Mouse (Mus musculus) telencephalon, adult 2 months (tissue): ENCODE measurements around the gene Rtkn.

Source experiments
- DNase-seq: peaks from one replicate; pipeline ENCODE4 v3.0.0-alpha.2; 2011; ENCODE audit warnings: low read depth, low spot score

The Rtkn gene

DNA sequence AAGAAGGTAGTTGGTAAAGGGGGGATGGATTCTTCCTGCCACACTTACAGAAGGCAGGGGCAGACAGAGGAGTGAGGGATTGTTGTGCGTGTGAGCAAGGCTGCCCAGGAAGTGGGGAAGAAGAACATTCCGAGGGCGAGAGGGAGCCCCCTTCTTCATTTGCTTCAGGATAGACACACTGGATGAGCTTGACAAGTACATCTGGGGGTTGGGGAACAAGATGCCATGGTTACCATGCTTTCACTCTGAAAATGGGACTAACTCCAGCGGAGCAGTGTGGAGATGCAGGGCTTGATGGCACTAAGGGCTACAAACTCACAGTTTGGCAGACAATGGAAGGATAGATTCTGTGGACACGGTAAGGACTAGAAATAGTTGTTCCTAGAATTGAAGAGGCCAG lies 35.8 kb downstream of the Rtkn start:
- no peak for DNase-seq

GRCm38 (mm10) chr6:83172240-83172920 lies 37.1 kb downstream of the Rtkn start:
- DNase-seq: peak; percentile 84

GRCm38 (mm10) chr6:83175996-83176395 lies 40.7 kb downstream of the Rtkn start:
- no peak for DNase-seq

- peak; percentile 89 for DNase-seq
Measured at GRCm38 (mm10) chr6:83179390-83180117, 44.3 kb downstream of the Rtkn start.

DNA sequence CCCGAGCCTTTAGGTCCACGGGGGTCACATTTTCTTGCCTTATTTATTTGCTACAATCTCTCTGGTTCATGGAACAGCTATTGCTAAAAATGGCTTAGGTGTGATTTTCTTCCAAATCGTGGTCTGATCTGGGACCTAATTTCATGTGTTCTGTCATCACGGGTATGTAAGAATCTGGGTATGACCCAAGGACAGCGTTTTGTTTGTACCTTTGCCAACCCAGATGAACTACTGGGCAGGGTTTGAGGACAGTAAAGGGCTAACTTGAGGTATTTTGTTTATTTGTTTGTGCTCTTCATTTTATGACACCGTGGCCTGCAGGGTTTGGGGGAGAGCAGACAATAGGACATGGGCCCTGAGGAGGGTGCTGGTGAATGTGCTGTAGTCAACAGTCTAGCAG lies 45.3 kb downstream of the Rtkn start:
- no peak for DNase-seq

- DNase-seq: no peak
Measured at GRCm38 (mm10) chr6:83184858-83185435, 49.7 kb downstream of the Rtkn start.

DNA sequence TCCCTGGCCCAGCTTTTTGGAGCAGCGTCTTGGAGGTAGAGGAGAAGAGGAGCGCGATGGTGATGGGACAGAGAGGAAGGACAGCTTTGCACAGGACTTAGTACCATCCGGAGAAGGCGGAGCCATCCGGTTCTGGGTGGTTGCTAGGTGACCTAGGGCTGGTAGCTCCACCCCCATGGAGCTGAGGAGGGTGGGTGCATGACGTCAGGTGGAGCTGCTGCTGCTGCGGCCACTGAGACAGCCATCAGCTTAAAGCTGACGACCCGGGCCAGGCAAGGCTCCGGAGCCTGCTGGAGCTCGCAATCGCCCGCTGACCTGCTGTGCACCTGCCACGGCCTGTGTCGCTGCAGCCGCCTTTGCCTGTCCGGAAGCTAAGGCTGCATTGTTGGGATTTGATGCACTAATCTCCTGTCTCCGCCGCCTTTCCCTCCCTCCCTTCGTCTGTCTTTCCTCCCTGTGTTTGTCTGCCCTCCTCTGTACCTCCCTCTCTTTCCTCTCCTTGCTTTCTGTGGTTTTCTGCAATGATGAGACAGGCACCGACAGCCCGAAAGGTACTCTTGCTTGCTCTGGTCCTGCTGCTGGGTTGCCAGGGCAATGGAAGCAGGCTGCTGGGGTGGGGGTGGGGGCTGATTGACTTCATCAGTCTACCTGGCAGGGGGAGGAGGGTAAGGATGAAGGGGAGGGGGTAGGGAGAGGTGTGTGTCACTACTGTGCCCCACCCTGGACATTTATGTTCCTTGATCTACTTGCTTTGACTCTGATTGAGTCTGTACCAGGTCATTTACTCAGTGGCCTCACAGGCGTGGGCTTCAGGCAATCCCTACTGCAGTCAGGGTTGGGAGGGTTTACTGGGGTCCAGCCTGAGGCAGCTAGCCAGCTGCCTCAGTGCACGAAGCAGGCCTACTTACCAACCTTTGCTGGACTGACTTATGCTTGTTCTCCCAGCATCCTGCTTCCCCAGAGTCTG lies 50.9 kb downstream of the Rtkn start:
- DNase-seq: peak; percentile 93

GRCm38 (mm10) chr6:83186946-83187345 lies 51.7 kb downstream of the Rtkn start:
- no peak for DNase-seq

DNA sequence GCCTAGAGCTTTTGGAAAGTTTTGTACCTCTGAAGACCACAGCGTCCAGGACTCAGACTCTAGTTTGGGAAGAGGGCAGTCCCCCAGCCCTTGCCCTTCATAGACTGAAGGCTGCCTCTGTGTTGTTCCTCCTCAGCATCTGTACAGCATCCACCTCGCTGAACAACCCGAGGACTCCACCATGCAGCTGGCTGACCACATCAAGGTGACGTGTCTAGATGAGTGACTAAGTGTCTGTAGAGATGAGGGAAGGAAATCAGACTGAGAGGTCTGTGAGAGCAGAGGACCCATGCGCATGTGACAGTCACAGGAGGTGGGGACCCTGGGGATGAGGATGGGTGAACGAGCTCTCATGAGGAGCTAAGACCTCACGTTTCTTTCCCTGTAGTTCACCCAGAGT lies 58.3 kb downstream of the Rtkn start:
- DNase-seq: no peak

DNA sequence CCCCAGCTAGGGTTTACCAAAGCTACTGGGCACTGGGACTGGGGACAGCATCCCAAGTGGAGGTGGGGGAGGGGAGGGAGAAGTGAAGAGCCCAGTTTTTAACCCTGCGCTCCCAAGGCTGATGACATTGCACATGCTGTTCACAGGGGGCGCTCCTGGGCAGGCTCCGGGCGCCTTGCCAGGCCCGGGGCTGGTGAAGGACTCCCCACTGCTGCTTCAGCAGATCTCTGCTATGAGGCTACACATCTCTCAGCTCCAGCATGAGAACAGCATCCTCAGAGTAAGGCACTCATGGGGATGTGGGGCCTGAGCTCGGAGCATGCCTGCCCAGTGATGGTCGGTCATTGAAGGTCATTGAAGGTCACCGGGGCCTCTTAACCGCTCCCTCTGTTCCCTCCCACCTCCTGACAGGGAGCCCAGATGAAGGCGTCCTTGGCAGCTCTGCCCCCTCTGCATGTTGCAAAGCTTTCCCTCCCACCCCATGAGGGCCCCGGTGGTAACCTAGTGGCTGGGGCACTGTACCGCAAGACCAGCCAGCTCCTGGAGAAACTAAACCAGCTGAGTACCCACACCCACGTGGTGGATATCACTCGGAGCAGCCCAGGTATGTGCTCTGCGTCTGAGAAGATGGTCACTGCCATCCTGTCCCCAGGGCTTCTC lies 62.2 kb downstream of the Rtkn start:
- DNase-seq: no peak
